ENCODE assay signal across 10 mouse cellular contexts in the genomic region with DNA sequence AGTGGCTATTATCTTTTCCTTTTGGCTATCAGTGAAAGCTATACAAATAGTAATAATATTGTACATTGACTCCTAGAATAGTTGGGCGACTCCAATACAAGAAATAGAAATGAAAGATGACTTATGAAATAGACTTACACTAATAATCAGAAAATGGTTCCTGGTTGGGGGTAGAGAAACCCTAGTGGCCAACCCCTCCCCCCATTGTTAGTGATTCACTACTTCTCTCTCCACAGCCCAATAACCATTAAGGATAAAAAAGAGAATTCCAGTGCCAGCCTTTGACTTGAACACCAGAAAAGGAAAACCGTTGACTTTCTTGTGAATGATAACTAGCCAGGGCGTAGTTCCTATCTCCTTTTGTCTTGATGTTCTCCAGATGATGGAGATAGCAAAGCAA. TPM values are rescaled to one million over a fixed set of nuclear protein-coding genes. Genes with fewer than 3 reads are reported as not detected.
DNase-seq lines count a peak whose midpoint lies in the region; ATAC-seq and TF ChIP-seq lines count a peak whose summit lies in the region.
"Had no signal": no experiment of that assay in that cellular context is flagged by ENCODE, and none has a peak within 500 bp of the region (broad histone marks: within the 10 kb centered on the region; RNA-seq: fewer than 3 reads in every experiment).

No protein-coding gene starts in this region.

- peak; percentile 35 for DNase-seq in embryo, embryonic 10.5 days (ENCODE audit: low spot score)
- DNase-seq in embryo, embryonic 10 days (ENCODE audit: low spot score) = no peak
- peak; percentile 56 for DNase-seq in 3T3-L1 (ENCODE audit: low read depth, low spot score)
- DNase-seq in liver, embryonic 13.5 days = no peak
- DNase-seq in cerebellum, adult 2 months = no peak
- no peak for DNase-seq in right cerebral cortex, postnatal 36 days (ENCODE audit: low spot score in 2 of 2)
- DNase-seq in left cerebral cortex, adult 11 months (ENCODE audit: low spot score) = no peak

- no peak for TF ChIP-seq CTCF in cerebellum, adult 2 months (IDR thresholded peaks at IDR 0.05; ENCODE audit: borderline replicate concordance, insufficient read depth, low read depth, low read length)

- WGBS in forebrain, embryonic 12.5 days = 72% methylated on average over 3 of the region's 3 CpGs
- 37% methylated on average over 3 of the region's 3 CpGs for WGBS in liver, embryonic 13.5 days (ENCODE audit: insufficient replicate concordance)
- 50% methylated on average over 3 of the region's 3 CpGs for WGBS in cerebellum, adult 2 months

- H3K9ac ChIP-seq in forebrain, embryonic 12.5 days = peak overlapping the region; percentile 100; the same call in 1 of the 2 replicates
- H3K9ac ChIP-seq in liver, embryonic 13.5 days = peak overlapping the region; percentile 99

- no peak for ATAC-seq in forebrain, embryonic 12.5 days (ENCODE audit: low FRiP score)
- ATAC-seq in liver, embryonic 13.5 days (ENCODE audit: low read depth) = no peak

- no peak overlapping the region for H3K27ac ChIP-seq in forebrain, embryonic 12.5 days
- no peak overlapping the region; the same call in 1 of the 2 replicates for H3K27ac ChIP-seq in liver, embryonic 13.5 days
- H3K27ac ChIP-seq in cerebellum, adult 2 months (ENCODE audit: insufficient read depth, low read length) = no peak overlapping the region

- H3K27me3 ChIP-seq in forebrain, embryonic 12.5 days = no peaks in the 10 kb centered on the region
- H3K27me3 ChIP-seq in liver, embryonic 13.5 days = no peaks in the 10 kb centered on the region
- H3K27me3 ChIP-seq in cerebellum, adult 2 months (ENCODE audit: control insufficient read depth, insufficient read depth, low read length) = no peaks in the 10 kb centered on the region

- H3K36me3 ChIP-seq in forebrain, embryonic 12.5 days (replicated peaks) = no peaks in the 10 kb centered on the region
- no peaks in the 10 kb centered on the region; the same call in 1 of the 2 replicates for H3K36me3 ChIP-seq in liver, embryonic 13.5 days

- peak overlapping the region; percentile 99 for H3K4me3 ChIP-seq in forebrain, embryonic 12.5 days (replicated peaks)
- peak overlapping the region; percentile 99 for H3K4me3 ChIP-seq in liver, embryonic 13.5 days (replicated peaks)
- H3K4me3 ChIP-seq in cerebellum, adult 2 months (replicated peaks; ENCODE audit: insufficient read depth, low read depth, low read length) = no peak overlapping the region

- peak overlapping the region; percentile 71 for H3K4me2 ChIP-seq in forebrain, embryonic 12.5 days
- peak overlapping the region; percentile 90 for H3K4me2 ChIP-seq in liver, embryonic 13.5 days

- no peaks in the 10 kb centered on the region for H3K9me3 ChIP-seq in forebrain, embryonic 12.5 days
- H3K9me3 ChIP-seq in liver, embryonic 13.5 days (replicated peaks) = no peaks in the 10 kb centered on the region

- no peak for TF ChIP-seq POLR2A in cerebellum, adult 2 months (IDR thresholded peaks at IDR 0.05; ENCODE audit: borderline replicate concordance, insufficient read depth, low read length)

- H3K4me1 ChIP-seq in forebrain, embryonic 12.5 days = peaks cover 54% of the 10 kb centered on the region
- H3K4me1 ChIP-seq in liver, embryonic 13.5 days (replicated peaks) = peaks cover 59% of the 10 kb centered on the region
- peaks cover 3% of the 10 kb centered on the region; the same call in 1 of the 2 replicates for H3K4me1 ChIP-seq in cerebellum, adult 2 months (ENCODE audit: control insufficient read depth, insufficient read depth, low read length)

RNA-seq across cellular contexts. Expression of a gene that starts 1.9 kb away (rescaled TPM):
- 88.3 and 94.6 TPM in 2 replicates for polyA plus RNA-seq in forebrain, embryonic 12.5 days (2016; fragmentation: Nextera tagmentation; extraction: Ambion mirVana)
- 30.5 and 31.3 TPM in 2 replicates for polyA plus RNA-seq in liver, embryonic 13.5 days (2015; fragmentation: Nextera tagmentation; extraction: Ambion mirVana)
- polyA plus RNA-seq in cerebellum, adult 2 months (2012; rRNA removed) = 61.8 and 62.1 TPM in 2 replicates

RNA-seq across cellular contexts. Expression of a gene that starts 28.6 kb away (rescaled TPM):
- polyA plus RNA-seq in forebrain, embryonic 12.5 days (2016; fragmentation: Nextera tagmentation; extraction: Ambion mirVana) = not detected in 2 replicates
- not detected in 2 replicates for polyA plus RNA-seq in liver, embryonic 13.5 days (2015; fragmentation: Nextera tagmentation; extraction: Ambion mirVana)
- polyA plus RNA-seq in cerebellum, adult 2 months (2012; rRNA removed) = not detected in 2 replicates
- polyA plus RNA-seq: large intestine, adult 2 months; spleen, adult 2 months had no signal

Comparison
In these comparisons a context has a peak if more than half of its experiments do, and no peak if none do; other contexts are left out.
1. DNase-seq: peak in embryo, embryonic 10.5 days (single experiment) and 3T3-L1 (single experiment); none in embryo, embryonic 10 days (single experiment), liver, embryonic 13.5 days (single experiment), cerebellum, adult 2 months (0 of 2), right cerebral cortex, postnatal 36 days (0 of 2) and left cerebral cortex, adult 11 months (single experiment).